Mouse (Mus musculus): ENCODE measurements around the gene Ccnt2. TPM values are rescaled to one million over a fixed set of nuclear protein-coding genes. Genes with fewer than 3 reads are reported as not detected.

Ccnt2 gene
- polyA plus RNA-seq, 1 experiment from 2014 or later = 62.2 TPM

DNA sequence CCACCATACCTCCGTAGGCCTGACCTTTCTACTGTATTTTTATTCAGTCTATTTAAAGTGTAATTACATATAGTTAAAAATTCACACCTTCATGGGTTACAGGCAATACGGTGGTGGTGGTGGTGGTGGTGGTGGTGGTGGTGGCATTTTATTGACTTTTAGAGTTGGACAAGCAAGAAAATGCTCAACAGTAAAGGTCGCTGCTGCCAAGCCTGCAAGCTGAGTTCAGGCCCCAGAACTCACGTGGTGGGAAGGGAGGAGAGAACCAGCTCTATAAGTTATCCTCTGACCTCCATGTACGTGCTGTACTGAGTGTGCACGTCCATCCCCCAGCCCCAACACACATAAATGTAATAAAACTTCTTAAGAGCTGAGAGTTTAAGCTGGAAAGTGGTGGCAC is 42.4 kb downstream of the Ccnt2 start:
- H3K36me3 ChIP-seq (ENCODE audit: control insufficient read depth, insufficient read depth, low read length) = no peaks in the 10 kb centered on the region
- no peak overlapping the region for H3K27ac ChIP-seq (replicated peaks in 1 of 2; ENCODE audit: control insufficient read depth in 1 of 2, insufficient read depth in 1 of 2, low read depth in 2 of 2, low read length in 2 of 2)
- ATAC-seq (ENCODE audit: insufficient number of reproducible peaks, insufficient read depth, low FRiP score, low read depth) = no peak
- H3K9me3 ChIP-seq (ENCODE audit: control insufficient read depth, low read length) = no peaks in the 10 kb centered on the region
- no peak overlapping the region for H3K4me3 ChIP-seq (ENCODE audit: control insufficient read depth in 1 of 2, insufficient read depth in 1 of 2, low read depth in 1 of 2, low read length in 2 of 2)
- WGBS = 78% methylated on average over 6 of the region's 6 CpGs
- H3K9ac ChIP-seq (ENCODE audit: low read length) = no peak overlapping the region
- no peak overlapping the region for H3K4me2 ChIP-seq (ENCODE audit: low read length)
- no peaks in the 10 kb centered on the region for H3K27me3 ChIP-seq (ENCODE audit: control insufficient read depth, insufficient read depth, low read length)
- peaks cover 3 to 7% of the 10 kb centered on the region in 2 experiments; a peak in 1 of 4 replicates for H3K4me1 ChIP-seq (ENCODE audit: control insufficient read depth in 2 of 2, insufficient read depth in 2 of 2, low read length in 2 of 2)

DNA sequence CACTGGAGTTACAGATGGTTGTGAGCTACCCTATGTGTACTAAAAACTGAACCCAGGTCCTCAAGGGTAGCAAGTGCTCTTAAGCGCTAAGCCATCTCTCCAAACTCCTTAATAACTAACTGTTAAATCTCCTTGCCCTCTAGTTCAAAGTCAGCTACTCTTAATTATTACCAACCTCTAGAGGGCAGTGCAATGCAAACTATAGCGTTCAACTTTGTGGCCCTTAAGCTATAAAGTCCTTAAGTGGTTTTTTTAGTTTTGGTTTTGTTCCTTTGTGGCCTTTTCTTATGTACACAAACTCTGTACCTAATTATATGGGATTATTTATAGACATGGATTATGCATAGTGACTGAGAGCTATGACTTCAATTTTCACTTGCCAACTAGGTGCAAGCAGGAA is 53.4 kb downstream of the Ccnt2 start:
- Histone ChIP-seq H3K4me1 (ENCODE audit: control insufficient read depth in 2 of 2, insufficient read depth in 2 of 2, low read length in 2 of 2) (no peaks in the 10 kb centered on the region), H3K4me2 (ENCODE audit: low read length) (no peak overlapping the region), H3K4me3 (ENCODE audit: control insufficient read depth in 1 of 2, insufficient read depth in 1 of 2, low read depth in 1 of 2, low read length in 2 of 2) (no peak overlapping the region), H3K36me3 (ENCODE audit: control insufficient read depth, insufficient read depth, low read length) (no peaks in the 10 kb centered on the region), H3K9ac (ENCODE audit: low read length) (no peak overlapping the region), H3K27me3 (ENCODE audit: control insufficient read depth, insufficient read depth, low read length) (no peaks in the 10 kb centered on the region), H3K9me3 (ENCODE audit: control insufficient read depth, low read length) (no peaks in the 10 kb centered on the region), H3K27ac (replicated peaks in 1 of 2; ENCODE audit: control insufficient read depth in 1 of 2, insufficient read depth in 1 of 2, low read depth in 2 of 2, low read length in 2 of 2) (no peak overlapping the region)
- 15% methylated on average over 2 of the region's 2 CpGs for WGBS
- ATAC-seq (ENCODE audit: insufficient number of reproducible peaks, insufficient read depth, low FRiP score, low read depth) = no peak

DNA sequence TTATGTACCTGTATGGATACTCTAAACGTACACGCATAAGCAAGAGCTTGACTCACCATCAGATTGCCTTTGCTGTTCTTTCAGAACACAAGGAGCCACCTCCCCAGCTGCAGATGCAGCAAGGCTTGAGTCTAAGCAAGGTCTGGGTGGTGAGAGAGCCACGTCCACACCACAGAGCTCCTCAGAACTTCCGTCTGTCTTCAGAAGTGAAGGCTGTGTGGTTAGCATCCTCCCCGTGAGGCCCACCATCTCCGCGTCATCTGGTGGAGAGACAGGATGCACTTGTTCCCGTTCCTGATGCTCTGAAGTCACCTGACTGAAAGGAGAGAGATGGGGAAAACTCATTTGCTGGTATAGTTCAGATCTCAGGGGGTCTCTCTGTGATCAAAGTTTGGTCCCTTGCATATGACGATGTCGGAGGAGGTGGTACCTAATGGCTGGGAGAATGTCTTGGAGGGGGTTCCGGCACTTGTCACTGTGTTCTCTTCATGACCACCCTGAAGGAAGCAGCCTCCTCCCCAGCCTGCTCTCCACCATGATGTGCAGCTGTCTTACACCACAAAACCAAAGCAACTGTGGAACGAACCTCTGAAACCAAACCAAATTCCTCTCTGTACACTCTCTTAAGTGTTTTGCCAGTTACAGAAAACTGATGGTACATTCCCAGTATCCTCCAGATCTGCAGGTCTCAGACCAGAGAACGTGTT is 56.4 kb downstream of the Ccnt2 start:
- no peaks in the 10 kb centered on the region for H3K9me3 ChIP-seq (ENCODE audit: control insufficient read depth, low read length)

DNA sequence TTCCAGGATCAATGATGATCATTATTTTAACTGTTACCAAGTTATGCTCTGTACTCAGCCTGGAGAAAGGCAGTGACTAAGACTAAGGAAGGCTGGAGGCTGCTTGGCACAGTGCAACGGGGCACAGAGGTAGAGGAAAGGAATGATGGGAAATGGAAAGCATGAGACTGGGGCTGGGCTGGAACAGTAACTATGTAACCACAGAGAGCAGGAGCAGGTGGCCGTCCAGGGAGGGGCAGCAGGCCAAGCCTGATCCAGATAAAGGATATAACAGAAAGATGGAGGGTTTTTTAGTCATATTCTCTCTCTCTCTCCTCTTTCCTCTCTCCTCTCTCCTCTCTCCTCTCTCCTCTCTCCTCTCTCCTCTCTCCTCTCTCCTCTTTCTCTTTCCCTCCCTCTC is 59.8 kb downstream of the Ccnt2 start:
- ATAC-seq (ENCODE audit: insufficient number of reproducible peaks, insufficient read depth, low FRiP score, low read depth) = no peak
- Histone ChIP-seq H3K4me1 (ENCODE audit: control insufficient read depth in 2 of 2, insufficient read depth in 2 of 2, low read length in 2 of 2) (peaks cover 3 to 7% of the 10 kb centered on the region in 2 experiments; a peak in 1 of 4 replicates), H3K9me3 (ENCODE audit: control insufficient read depth, low read length) (no peaks in the 10 kb centered on the region), H3K27me3 (ENCODE audit: control insufficient read depth, insufficient read depth, low read length) (no peaks in the 10 kb centered on the region), H3K4me2 (ENCODE audit: low read length) (no peak overlapping the region), H3K36me3 (ENCODE audit: control insufficient read depth, insufficient read depth, low read length) (no peaks in the 10 kb centered on the region), H3K9ac (ENCODE audit: low read length) (no peak overlapping the region), H3K4me3 (ENCODE audit: control insufficient read depth in 1 of 2, insufficient read depth in 1 of 2, low read depth in 1 of 2, low read length in 2 of 2) (no peak overlapping the region), H3K27ac (replicated peaks in 1 of 2; ENCODE audit: control insufficient read depth in 1 of 2, insufficient read depth in 1 of 2, low read depth in 2 of 2, low read length in 2 of 2) (no peak overlapping the region)
- 57% methylated on average over 1 of the region's 2 CpGs for WGBS

More for the DNA sequence above, 56.4 kb downstream of the Ccnt2 start:
- 80% methylated on average over 13 of the region's 13 CpGs for WGBS
- Histone ChIP-seq H3K4me1 (ENCODE audit: control insufficient read depth in 2 of 2, insufficient read depth in 2 of 2, low read length in 2 of 2) (0 out of 4 replicates have a peak, but pooled peaks cover 0 to 3% of the 10 kb centered on the region in 2 experiments), H3K36me3 (ENCODE audit: control insufficient read depth, insufficient read depth, low read length) (no peaks in the 10 kb centered on the region), H3K4me3 (ENCODE audit: control insufficient read depth in 1 of 2, insufficient read depth in 1 of 2, low read depth in 1 of 2, low read length in 2 of 2) (no peak overlapping the region), H3K9ac (ENCODE audit: low read length) (no peak overlapping the region), H3K27me3 (ENCODE audit: control insufficient read depth, insufficient read depth, low read length) (no peaks in the 10 kb centered on the region), H3K4me2 (ENCODE audit: low read length) (no peak overlapping the region), H3K27ac (replicated peaks in 1 of 2; ENCODE audit: control insufficient read depth in 1 of 2, insufficient read depth in 1 of 2, low read depth in 2 of 2, low read length in 2 of 2) (no peak overlapping the region)
- ATAC-seq (ENCODE audit: insufficient number of reproducible peaks, insufficient read depth, low FRiP score, low read depth) = no peak

DNA sequence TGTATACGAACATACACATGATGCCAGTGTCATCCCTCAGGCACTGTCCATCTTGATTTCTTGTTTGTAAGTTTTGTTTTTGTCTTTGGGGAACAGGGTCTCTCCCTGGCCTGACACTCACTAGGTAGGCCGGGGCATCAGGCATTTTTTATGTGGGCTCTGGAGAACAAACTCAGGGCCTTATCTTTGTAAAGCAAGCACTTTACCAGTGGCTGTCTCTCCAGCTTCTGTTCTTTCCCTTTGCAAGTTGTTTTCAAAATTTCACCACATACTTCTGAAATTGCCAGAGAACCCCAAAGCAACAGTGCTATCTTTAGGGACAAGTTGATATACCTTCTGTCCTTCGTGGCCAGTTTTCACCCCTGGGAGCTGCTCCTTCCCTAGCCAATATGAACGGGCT is 60.2 kb downstream of the Ccnt2 start:
- Histone ChIP-seq H3K4me3 (ENCODE audit: control insufficient read depth in 1 of 2, insufficient read depth in 1 of 2, low read depth in 1 of 2, low read length in 2 of 2) (no peak overlapping the region), H3K27ac (replicated peaks in 1 of 2; ENCODE audit: control insufficient read depth in 1 of 2, insufficient read depth in 1 of 2, low read depth in 2 of 2, low read length in 2 of 2) (no peak overlapping the region), H3K9me3 (ENCODE audit: control insufficient read depth, low read length) (no peaks in the 10 kb centered on the region), H3K36me3 (ENCODE audit: control insufficient read depth, insufficient read depth, low read length) (no peaks in the 10 kb centered on the region), H3K27me3 (ENCODE audit: control insufficient read depth, insufficient read depth, low read length) (no peaks in the 10 kb centered on the region), H3K4me2 (ENCODE audit: low read length) (no peak overlapping the region), H3K4me1 (ENCODE audit: control insufficient read depth in 2 of 2, insufficient read depth in 2 of 2, low read length in 2 of 2) (peaks cover 3 to 7% of the 10 kb centered on the region in 2 experiments; a peak in 1 of 4 replicates), H3K9ac (ENCODE audit: low read length) (no peak overlapping the region)
- WGBS = 33% methylated on average over 4 of the region's 4 CpGs
- ATAC-seq (ENCODE audit: insufficient number of reproducible peaks, insufficient read depth, low FRiP score, low read depth) = no peak

DNA sequence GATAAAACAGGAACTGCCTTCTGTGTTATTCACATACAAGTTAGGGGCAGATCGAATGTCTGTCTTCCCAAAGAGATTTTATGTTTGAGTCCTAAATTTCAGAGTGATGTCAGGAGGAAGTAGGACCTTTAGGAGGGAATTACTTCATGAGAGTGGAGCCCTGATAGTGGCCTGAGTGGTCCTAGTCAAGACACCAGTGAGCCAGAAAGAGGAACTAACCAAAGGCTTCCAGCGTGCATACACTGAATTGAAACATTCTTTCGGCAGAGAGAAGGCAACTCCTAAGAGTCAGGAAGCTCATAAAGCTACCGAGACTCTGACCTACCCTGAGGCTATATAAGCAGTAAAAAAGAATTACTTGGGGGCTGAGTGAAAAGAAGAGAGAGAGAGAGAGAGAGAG is 62.7 kb downstream of the Ccnt2 start:
- Histone ChIP-seq H3K9ac (ENCODE audit: low read length) (no peak overlapping the region), H3K36me3 (ENCODE audit: control insufficient read depth, insufficient read depth, low read length) (no peaks in the 10 kb centered on the region), H3K27me3 (ENCODE audit: control insufficient read depth, insufficient read depth, low read length) (no peaks in the 10 kb centered on the region), H3K9me3 (ENCODE audit: control insufficient read depth, low read length) (no peaks in the 10 kb centered on the region), H3K27ac (replicated peaks in 1 of 2; ENCODE audit: control insufficient read depth in 1 of 2, insufficient read depth in 1 of 2, low read depth in 2 of 2, low read length in 2 of 2) (peak overlapping the region in 1 of 2 experiments; percentile 31; a peak in 1 of 4 replicates), H3K4me1 (ENCODE audit: control insufficient read depth in 2 of 2, insufficient read depth in 2 of 2, low read length in 2 of 2) (peaks cover 3 to 7% of the 10 kb centered on the region in 2 experiments; a peak in 1 of 4 replicates), H3K4me2 (ENCODE audit: low read length) (no peak overlapping the region), H3K4me3 (ENCODE audit: control insufficient read depth in 1 of 2, insufficient read depth in 1 of 2, low read depth in 1 of 2, low read length in 2 of 2) (no peak overlapping the region)
- WGBS = 54% methylated on average over 4 of the region's 4 CpGs
- ATAC-seq (ENCODE audit: insufficient number of reproducible peaks, insufficient read depth, low FRiP score, low read depth) = no peak

DNA sequence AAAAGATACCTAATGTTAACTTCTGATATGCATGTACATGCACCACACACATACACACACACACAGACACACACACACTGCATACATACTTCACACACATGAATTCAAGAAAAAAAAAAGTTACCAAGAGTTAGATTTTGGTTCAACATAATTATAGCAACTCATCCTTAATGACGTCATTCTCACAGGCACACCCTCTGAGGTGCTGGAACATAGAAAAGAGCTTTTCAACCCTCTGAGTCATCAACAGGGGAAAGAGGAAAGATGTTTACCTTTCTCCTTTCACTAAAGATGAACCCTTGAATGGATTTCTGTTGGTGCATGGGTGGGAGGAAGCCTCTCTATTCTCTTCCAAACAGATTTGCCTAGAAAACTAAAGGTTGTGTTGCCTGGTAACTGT is 64.6 kb downstream of the Ccnt2 start:
- Histone ChIP-seq H3K4me2 (ENCODE audit: low read length) (no peak overlapping the region), H3K9ac (ENCODE audit: low read length) (no peak overlapping the region), H3K4me1 (ENCODE audit: control insufficient read depth in 2 of 2, insufficient read depth in 2 of 2, low read length in 2 of 2) (peaks cover 3 to 7% of the 10 kb centered on the region in 2 experiments; a peak in 1 of 4 replicates), H3K4me3 (ENCODE audit: control insufficient read depth in 1 of 2, insufficient read depth in 1 of 2, low read depth in 1 of 2, low read length in 2 of 2) (no peak overlapping the region), H3K27me3 (ENCODE audit: control insufficient read depth, insufficient read depth, low read length) (no peaks in the 10 kb centered on the region), H3K9me3 (ENCODE audit: control insufficient read depth, low read length) (no peaks in the 10 kb centered on the region), H3K36me3 (ENCODE audit: control insufficient read depth, insufficient read depth, low read length) (no peaks in the 10 kb centered on the region), H3K27ac (replicated peaks in 1 of 2; ENCODE audit: control insufficient read depth in 1 of 2, insufficient read depth in 1 of 2, low read depth in 2 of 2, low read length in 2 of 2) (no peak overlapping the region)
- WGBS = 49% methylated on average over 1 of the region's 1 CpGs
- no peak for ATAC-seq (ENCODE audit: insufficient number of reproducible peaks, insufficient read depth, low FRiP score, low read depth)

DNA sequence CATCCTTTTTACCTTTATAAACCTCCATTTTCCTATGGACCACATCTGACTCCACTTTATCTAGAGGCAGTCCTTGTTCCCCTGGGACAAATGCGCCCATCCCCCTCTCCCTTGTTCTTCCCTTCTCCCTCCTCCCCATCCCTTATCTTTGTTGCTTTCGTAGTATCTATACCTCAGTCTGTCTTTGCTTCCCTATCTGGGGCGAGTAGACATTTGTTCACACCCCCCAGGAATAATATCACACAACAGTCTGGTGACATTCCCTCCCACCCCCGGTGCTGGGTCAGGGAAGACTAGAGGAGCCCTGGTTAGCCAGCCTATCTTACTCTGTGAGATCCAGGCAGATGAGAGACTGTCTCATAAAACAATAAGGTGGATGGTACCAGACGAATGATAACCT is 71.5 kb downstream of the Ccnt2 start:
- no peak overlapping the region for H3K9ac ChIP-seq (ENCODE audit: low read length)
- no peak overlapping the region for H3K4me3 ChIP-seq (ENCODE audit: control insufficient read depth in 1 of 2, insufficient read depth in 1 of 2, low read depth in 1 of 2, low read length in 2 of 2)
- H3K27ac ChIP-seq (replicated peaks in 1 of 2; ENCODE audit: control insufficient read depth in 1 of 2, insufficient read depth in 1 of 2, low read depth in 2 of 2, low read length in 2 of 2) = no peak overlapping the region
- WGBS = 40% methylated on average over 5 of the region's 5 CpGs
- H3K9me3 ChIP-seq (ENCODE audit: control insufficient read depth, low read length) = no peaks in the 10 kb centered on the region
- no peaks in the 10 kb centered on the region for H3K36me3 ChIP-seq (ENCODE audit: control insufficient read depth, insufficient read depth, low read length)
- H3K27me3 ChIP-seq (ENCODE audit: control insufficient read depth, insufficient read depth, low read length) = no peaks in the 10 kb centered on the region
- no peak for ATAC-seq (ENCODE audit: insufficient number of reproducible peaks, insufficient read depth, low FRiP score, low read depth)
- no peaks in the 10 kb centered on the region for H3K4me1 ChIP-seq (ENCODE audit: control insufficient read depth in 2 of 2, insufficient read depth in 2 of 2, low read length in 2 of 2)
- H3K4me2 ChIP-seq (ENCODE audit: low read length) = no peak overlapping the region
